ENCODE assay signal across 8 mouse cellular contexts in the genomic region with DNA sequence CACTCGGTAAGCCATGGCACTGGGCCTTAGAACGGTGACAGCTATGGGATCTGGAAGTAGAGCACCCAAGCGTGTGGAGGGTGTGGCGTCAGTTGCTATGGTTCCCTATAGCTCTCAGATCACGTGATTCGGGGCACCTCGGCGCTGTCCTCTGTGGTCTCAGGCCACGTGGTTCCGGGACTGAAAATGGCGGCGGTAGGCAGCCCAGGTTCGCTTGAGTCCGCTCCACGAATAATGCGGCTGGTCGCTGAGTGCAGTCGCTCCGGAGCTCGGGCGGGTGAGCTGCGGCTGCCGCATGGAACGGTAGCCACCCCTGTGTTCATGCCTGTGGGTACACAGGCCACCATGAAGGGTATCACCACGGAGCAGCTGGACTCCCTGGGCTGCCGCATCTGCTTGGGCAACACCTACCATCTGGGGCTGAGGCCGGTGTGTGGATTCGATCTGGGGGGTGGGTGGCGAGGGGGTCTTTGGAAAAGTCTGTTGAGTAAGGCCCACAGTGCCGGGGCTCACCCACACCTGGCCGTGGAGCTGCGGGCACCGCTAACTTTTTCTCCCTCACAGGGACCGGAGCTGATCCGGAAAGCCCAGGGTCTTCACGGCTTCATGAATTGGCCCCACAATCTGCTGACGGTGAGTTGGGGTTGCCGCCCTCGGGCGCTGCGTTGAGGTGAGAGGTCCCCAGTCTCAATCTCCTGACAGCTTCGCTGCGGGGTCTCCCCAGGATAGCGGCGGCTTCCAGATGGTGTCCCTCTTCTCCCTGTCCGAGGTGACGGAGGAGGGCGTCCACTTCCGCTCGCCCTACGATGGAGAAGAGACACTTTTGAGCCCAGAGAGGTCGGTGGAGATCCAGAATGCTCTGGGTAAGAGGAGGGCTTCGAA. TPM values are rescaled to one million over a fixed set of nuclear protein-coding genes. Genes with fewer than 3 reads are reported as not detected.
DNase-seq lines count a peak whose midpoint lies in the region; ATAC-seq and TF ChIP-seq lines count a peak whose summit lies in the region.

A gene (plus strand): TSS at position 169 of the 882 bp plus-strand sequence.

- 2% methylated on average over 53 of the region's 53 CpGs for WGBS in forebrain, embryonic 10.5 days
- WGBS in heart, embryonic 15.5 days: 2% methylated on average over 53 of the region's 53 CpGs
- WGBS in liver, embryonic 14.5 days (ENCODE audit: insufficient replicate concordance): under 1% methylated on average over 53 of the region's 53 CpGs
- 2% methylated on average over 53 of the region's 53 CpGs for WGBS in neural tube, embryonic 11.5 days
- WGBS in stomach, postnatal 0 days: 2% methylated on average over 53 of the region's 53 CpGs

- H3K27me3 ChIP-seq in forebrain, embryonic 10.5 days (ENCODE audit: poor library complexity, severe bottlenecking): no peaks in the 10 kb centered on the region
- H3K27me3 ChIP-seq in heart, embryonic 15.5 days: no peaks in the 10 kb centered on the region
- no peaks in the 10 kb centered on the region for H3K27me3 ChIP-seq in liver, embryonic 14.5 days (ENCODE audit: control insufficient read depth, insufficient read depth, low read length)
- H3K27me3 ChIP-seq in neural tube, embryonic 11.5 days (ENCODE audit: control insufficient read depth, insufficient read depth, low read length): no peaks in the 10 kb centered on the region
- no peaks in the 10 kb centered on the region for H3K27me3 ChIP-seq in stomach, postnatal 0 days (ENCODE audit: control insufficient read depth, insufficient read depth, low read length)

- peak within 1 kb of the TSS; percentile 76 for H3K4me3 ChIP-seq in forebrain, embryonic 10.5 days
- peak within 1 kb of the TSS; percentile 73 for H3K4me3 ChIP-seq in heart, embryonic 15.5 days
- peak within 1 kb of the TSS; percentile 77 to 82 for H3K4me3 ChIP-seq in liver, embryonic 14.5 days (ENCODE audit: insufficient read depth in 1 of 2, low read depth in 2 of 2, low read length in 2 of 2)
- H3K4me3 ChIP-seq in neural tube, embryonic 11.5 days (ENCODE audit: low read depth, low read length): peak within 1 kb of the TSS; percentile 57
- H3K4me3 ChIP-seq in stomach, postnatal 0 days (ENCODE audit: low read depth, low read length): peak within 1 kb of the TSS; percentile 68

- peak within 1 kb of the TSS; percentile 88 for H3K27ac ChIP-seq in forebrain, embryonic 10.5 days
- H3K27ac ChIP-seq in heart, embryonic 15.5 days: peak within 1 kb of the TSS; percentile 45; the same call in 1 of the 2 replicates
- H3K27ac ChIP-seq in liver, embryonic 14.5 days: peak within 1 kb of the TSS; percentile 40; the same call in 1 of the 2 replicates
- no peak within 1 kb of the TSS for H3K27ac ChIP-seq in neural tube, embryonic 11.5 days (ENCODE audit: low read depth, low read length)
- peak within 1 kb of the TSS; percentile 78 for H3K27ac ChIP-seq in stomach, postnatal 0 days (replicated peaks)

- peak; percentile 98 for ATAC-seq in CD4-positive, CD25-positive, alpha-beta regulatory T cell, adult 4 months
- peak; percentile 93 for ATAC-seq in heart, embryonic 15.5 days (replicated peaks; ENCODE audit: insufficient number of reproducible peaks, insufficient read depth, low FRiP score, low read depth)
- peak; percentile 92 for ATAC-seq in liver, embryonic 14.5 days (ENCODE audit: insufficient read depth)
- ATAC-seq in neural tube, embryonic 11.5 days (ENCODE audit: insufficient read depth, low FRiP score, low TSS enrichment): peak; percentile 97
- peak; percentile 91 for ATAC-seq in stomach, postnatal 0 days (ENCODE audit: low FRiP score, low TSS enrichment)

- peaks cover 19% of the 10 kb centered on the region for H3K4me1 ChIP-seq in forebrain, embryonic 10.5 days
- peaks cover 8% of the 10 kb centered on the region for H3K4me1 ChIP-seq in heart, embryonic 15.5 days (replicated peaks)
- peaks cover 5 to 8% of the 10 kb centered on the region in 2 experiments for H3K4me1 ChIP-seq in liver, embryonic 14.5 days (replicated peaks; ENCODE audit: control insufficient read depth in 2 of 2, insufficient read depth in 2 of 2, low read length in 1 of 2)
- H3K4me1 ChIP-seq in neural tube, embryonic 11.5 days (ENCODE audit: control insufficient read depth, insufficient read depth, low read length): peaks cover 2% of the 10 kb centered on the region; the same call in 1 of the 2 replicates
- no peaks in the 10 kb centered on the region; the same call in 1 of the 2 replicates for H3K4me1 ChIP-seq in stomach, postnatal 0 days (replicated peaks; ENCODE audit: control insufficient read depth, insufficient read depth)

- H3K9me3 ChIP-seq in forebrain, embryonic 10.5 days: no peaks in the 10 kb centered on the region
- no peaks in the 10 kb centered on the region for H3K9me3 ChIP-seq in heart, embryonic 15.5 days (replicated peaks)
- H3K9me3 ChIP-seq in liver, embryonic 14.5 days (ENCODE audit: control insufficient read depth, low read length): no peaks in the 10 kb centered on the region
- no peaks in the 10 kb centered on the region for H3K9me3 ChIP-seq in neural tube, embryonic 11.5 days (ENCODE audit: control insufficient read depth, low read length)
- no peaks in the 10 kb centered on the region for H3K9me3 ChIP-seq in stomach, postnatal 0 days (ENCODE audit: control insufficient read depth, low read length)

- H3K4me2 ChIP-seq in heart, embryonic 15.5 days: peak within 1 kb of the TSS; percentile 90
- peak within 1 kb of the TSS; percentile 96 for H3K4me2 ChIP-seq in liver, embryonic 14.5 days (ENCODE audit: low read depth)
- peak within 1 kb of the TSS; percentile 89 for H3K4me2 ChIP-seq in neural tube, embryonic 11.5 days (ENCODE audit: low read depth)
- H3K4me2 ChIP-seq in stomach, postnatal 0 days (replicated peaks; ENCODE audit: low read depth): peak within 1 kb of the TSS; percentile 92

- peaks cover 47% of the 10 kb centered on the region for H3K36me3 ChIP-seq in forebrain, embryonic 10.5 days (replicated peaks)
- H3K36me3 ChIP-seq in heart, embryonic 15.5 days: peaks cover 3% of the 10 kb centered on the region; the same call in 1 of the 2 replicates
- H3K36me3 ChIP-seq in liver, embryonic 14.5 days (replicated peaks; ENCODE audit: control insufficient read depth, insufficient read depth, low read depth): no peaks in the 10 kb centered on the region; the same call in 1 of the 2 replicates
- peaks cover 2% of the 10 kb centered on the region; the same call in 1 of the 2 replicates for H3K36me3 ChIP-seq in neural tube, embryonic 11.5 days (ENCODE audit: control insufficient read depth, insufficient read depth, low read length)
- H3K36me3 ChIP-seq in stomach, postnatal 0 days (ENCODE audit: control insufficient read depth, insufficient read depth, low read length): 0 out of 2 replicates have a peak, but pooled peaks cover 2% of the 10 kb centered on the region

- TF ChIP-seq CTCF in liver, embryonic 14.5 days (IDR thresholded peaks at IDR 0.05; ENCODE audit: low read depth): no peak
- TF ChIP-seq CTCF in stomach, postnatal 0 days (IDR thresholded peaks at IDR 0.05; ENCODE audit: low read depth): no peak

- TF ChIP-seq EP300 in liver, embryonic 14.5 days (IDR thresholded peaks at IDR 0.05; ENCODE audit: low read depth): no peak
- TF ChIP-seq EP300 in stomach, postnatal 0 days (optimal IDR thresholded peaks at IDR 0.05): no peak

- H3K9ac ChIP-seq in heart, embryonic 15.5 days: peak within 1 kb of the TSS; percentile 70
- H3K9ac ChIP-seq in liver, embryonic 14.5 days (replicated peaks): peak within 1 kb of the TSS; percentile 85
- H3K9ac ChIP-seq in neural tube, embryonic 11.5 days (ENCODE audit: low read length): peak within 1 kb of the TSS; percentile 60
- H3K9ac ChIP-seq in stomach, postnatal 0 days (ENCODE audit: low read length): peak within 1 kb of the TSS; percentile 76

- peak; percentile 89 for DNase-seq in c-Kit-negative CD71-positive TER-119-positive erythroid progenitor cells, embryonic 14.5 days (ENCODE audit: low read depth, low spot score)
- DNase-seq in forebrain, embryonic 10.5 days (ENCODE audit: extremely low spot score, low spot score): peak; percentile 91
- peak; percentile 88 to 92 for DNase-seq in kidney, postnatal 25 days
- DNase-seq in liver, embryonic 14.5 days (ENCODE audit: low read depth in 3 of 3, low spot score in 3 of 3): peak; percentile 86 to 92 (median 88)
- DNase-seq in neural tube, embryonic 11.5 days (ENCODE audit: low spot score): peak; percentile 88
- DNase-seq in stomach, postnatal 0 days (ENCODE audit: low spot score): peak; percentile 92

RNA-seq across cellular contexts. Expression of the gene that starts here (rescaled TPM):
- polyA plus RNA-seq in CD4-positive, CD25-positive, alpha-beta regulatory T cell, adult 4 months (2017; shearing (Covaris generic)): 10 to 100 TPM; 32.1 to 46.9 TPM
- 71.7 and 74.0 TPM in 2 replicates for polyA plus RNA-seq in forebrain, embryonic 10.5 days (2016; fragmentation: Nextera tagmentation; extraction: Ambion mirVana)
- polyA plus RNA-seq in heart, embryonic 15.5 days (2015; fragmentation: Nextera tagmentation; extraction: Ambion mirVana): 23.8 and 28.1 TPM in 2 replicates
- polyA plus RNA-seq in liver, embryonic 14.5 days (2012; rRNA removed): 20.0 and 25.4 TPM in 2 replicates
- 20.0 and 20.9 TPM in 2 replicates for polyA plus RNA-seq in liver, embryonic 14.5 days (2014; fragmentation: Nextera tagmentation; extraction: Ambion mirVana)
- polyA plus RNA-seq in neural tube, embryonic 11.5 days (2014; fragmentation: Nextera tagmentation; extraction: Ambion mirVana): 47.8 and 51.8 TPM in 2 replicates
- 27.9 and 30.8 TPM in 2 replicates for polyA plus RNA-seq in stomach, postnatal 0 days (2015; fragmentation: Nextera tagmentation; extraction: Ambion mirVana)
